8 mouse cellular contexts compared by ENCODE assay signal in genomic region chr6:97396351-97396956, GRCm38 (mm10).
DNase-seq lines count a peak whose midpoint lies in the region; ATAC-seq and TF ChIP-seq lines count a peak whose summit lies in the region.

No protein-coding gene starts in this region.

- no peak for TF ChIP-seq POLR2A in brain, embryonic 14.5 days (IDR thresholded peaks at IDR 0.05; ENCODE audit: borderline replicate concordance, extremely low read depth, insufficient read depth, insufficient read length, poor library complexity, severe bottlenecking)

- H3K9me3 ChIP-seq in forebrain, embryonic 16.5 days (ENCODE audit: control insufficient read depth, low read length) = no peaks in the 10 kb centered on the region
- H3K9me3 ChIP-seq in midbrain, embryonic 14.5 days (ENCODE audit: control insufficient read depth, low read length) = no peaks in the 10 kb centered on the region

- peak; percentile 29 for DNase-seq in layer of hippocampus, adult 9-11 months
- DNase-seq in layer of hippocampus, postnatal 36 days = no peak
- peak; percentile 97 for DNase-seq in brain, embryonic 14.5 days (ENCODE audit: low read depth)
- DNase-seq in midbrain, embryonic 14.5 days = peak; percentile 90
- DNase-seq in yolk sac, embryonic 10.5 days (ENCODE audit: low spot score) = no peak
- no peak for DNase-seq in thymus, postnatal 36 days

- H3K4me1 ChIP-seq in forebrain, embryonic 16.5 days (replicated peaks; ENCODE audit: control insufficient read depth, insufficient read depth, low read length) = peaks cover 22% of the 10 kb centered on the region
- peaks cover 18% of the 10 kb centered on the region for H3K4me1 ChIP-seq in midbrain, embryonic 14.5 days (ENCODE audit: control insufficient read depth, insufficient read depth, low read length)

- no peak overlapping the region for H3K4me3 ChIP-seq in forebrain, embryonic 16.5 days (replicated peaks; ENCODE audit: low read length)
- H3K4me3 ChIP-seq in midbrain, embryonic 14.5 days (replicated peaks; ENCODE audit: low read depth, low read length) = no peak overlapping the region

- 5% methylated on average over 9 of the region's 9 CpGs for WGBS in forebrain, embryonic 16.5 days
- WGBS in midbrain, embryonic 14.5 days = 6% methylated on average over 9 of the region's 9 CpGs

- no peaks in the 10 kb centered on the region for H3K36me3 ChIP-seq in forebrain, embryonic 16.5 days (ENCODE audit: control insufficient read depth, insufficient read depth)
- H3K36me3 ChIP-seq in midbrain, embryonic 14.5 days (ENCODE audit: control insufficient read depth, insufficient read depth, low read length) = no peaks in the 10 kb centered on the region

- H3K27me3 ChIP-seq in forebrain, embryonic 16.5 days (replicated peaks; ENCODE audit: control insufficient read depth, insufficient read depth, low read length) = no peaks in the 10 kb centered on the region
- H3K27me3 ChIP-seq in midbrain, embryonic 14.5 days (ENCODE audit: control insufficient read depth, insufficient read depth, low read length) = no peaks in the 10 kb centered on the region

- peak; percentile 89 for ATAC-seq in forebrain, embryonic 16.5 days
- ATAC-seq in midbrain, embryonic 14.5 days (ENCODE audit: low FRiP score, low TSS enrichment) = peak; percentile 74
- no peak for ATAC-seq in cerebellum, adult (ENCODE audit: insufficient number of reproducible peaks, low FRiP score, low TSS enrichment)

- peak overlapping the region; percentile 0; the same call in 1 of the 2 replicates for H3K27ac ChIP-seq in forebrain, embryonic 16.5 days (ENCODE audit: low read length)
- H3K27ac ChIP-seq in midbrain, embryonic 14.5 days (replicated peaks; ENCODE audit: low read depth, low read length) = peak overlapping the region; percentile 66

- TF ChIP-seq CTCF in brain, embryonic 14.5 days (IDR thresholded peaks at IDR 0.05; ENCODE audit: borderline replicate concordance, extremely low read depth, insufficient read depth, insufficient read length) = no peak

- no peak overlapping the region for H3K9ac ChIP-seq in forebrain, embryonic 16.5 days (replicated peaks; ENCODE audit: low read depth, low read length)
- no peak overlapping the region for H3K9ac ChIP-seq in midbrain, embryonic 14.5 days (replicated peaks; ENCODE audit: low read length)

- H3K4me2 ChIP-seq in forebrain, embryonic 16.5 days (ENCODE audit: low read length) = peak overlapping the region; percentile 2; the same call in 1 of the 2 replicates
- peak overlapping the region; percentile 2; the same call in 1 of the 2 replicates for H3K4me2 ChIP-seq in midbrain, embryonic 14.5 days (ENCODE audit: low read length)

Comparison
In these comparisons a context has a peak if more than half of its experiments do, and no peak if none do; other contexts are left out.
1. DNase-seq: peak in layer of hippocampus, adult 9-11 months (single experiment), brain, embryonic 14.5 days (single experiment) and midbrain, embryonic 14.5 days (single experiment); none in layer of hippocampus, postnatal 36 days (0 of 2), yolk sac, embryonic 10.5 days (single experiment) and thymus, postnatal 36 days (0 of 2).